Mouse (Mus musculus) heart, embryonic 11.5 days (tissue): ENCODE results near the gene Ppfia1. TPM values are rescaled to one million over a fixed set of nuclear protein-coding genes. Genes with fewer than 3 reads are reported as not detected.

Experiments
- ATAC-seq: fragments of 200-750 bp; cut with Nextera tagmentation; replicated peaks from 2 replicates; pipeline ENCODE4 v1.8.0; 2017; ENCODE audit warnings: moderate library complexity; ENCODE audit not compliant: insufficient number of reproducible peaks, low FRiP score, low TSS enrichment
- H3K27ac ChIP-seq: fragments of 300-500 bp; sonication (generic); 2 replicates; pipeline ENCODE4 v1.5.1; 2014; ENCODE audit warnings: mild to moderate bottlenecking, low read depth, low read length
- H3K27me3 ChIP-seq: fragments of 300-500 bp; sonication (generic); 2 replicates; pipeline ENCODE4 v1.6.1; 2014; ENCODE audit warnings: mild to moderate bottlenecking, low read length, mixed read lengths; ENCODE audit not compliant: control insufficient read depth, insufficient read depth
- H3K36me3 ChIP-seq: fragments of 300-500 bp; sonication (generic); 2 replicates; pipeline ENCODE4 v1.6.1; 2014; ENCODE audit warnings: mild to moderate bottlenecking, low read length, moderate library complexity, mixed read lengths; ENCODE audit not compliant: control insufficient read depth, insufficient read depth
- H3K4me1 ChIP-seq: fragments of 300-500 bp; sonication (generic); 2 replicates; pipeline ENCODE4 v1.6.1; 2014; ENCODE audit warnings: low read length; ENCODE audit not compliant: control insufficient read depth, insufficient read depth
- H3K4me2 ChIP-seq: fragments of 300-500 bp; sonication (generic); 2 replicates; pipeline ENCODE4 v1.6.1; 2014; ENCODE audit warnings: mild to moderate bottlenecking, moderate library complexity
- H3K4me3 ChIP-seq: fragments of 300-500 bp; sonication (generic); 2 replicates; pipeline ENCODE4 v1.5.1; 2014; ENCODE audit warnings: low read depth, low read length
- H3K9ac ChIP-seq: fragments of 300-500 bp; sonication (generic); 2 replicates; pipeline ENCODE4 v1.6.1; 2014; ENCODE audit warnings: mild to moderate bottlenecking, low read depth, low read length, moderate library complexity
- H3K9me3 ChIP-seq: fragments of 300-500 bp; sonication (generic); replicated peaks from 2 replicates; pipeline ENCODE4 v1.6.1; 2016; ENCODE audit warnings: low read length; ENCODE audit not compliant: control insufficient read depth
- WGBS: fragments of 180-500 bp; shearing (Covaris S2); extraction: QIAGEN DNeasy Blood & Tissue Kit; methylation state at CpG from one replicate; pipeline ENCODE4 v1.1.7; 2014; ENCODE audit not compliant: insufficient replicate concordance; 5-methylcytosine and 5-hydroxymethylcytosine counted together
- polyA plus RNA-seq: library from polyadenylated mRNA; unstranded; fragments of >200 nt; fragmentation: Nextera tagmentation; extraction: Ambion mirVana; gene quantifications from 2 replicates; pipeline ENCODE4 v1.2.1, GENCODE M21; 2014

The Ppfia1 gene
- polyA plus RNA-seq, 1 experiment from 2014 or later: 28.9 TPM

GRCm38 (mm10) chr7:144447146-144447545, 106.4 kb downstream of the Ppfia1 start:
- no peaks in the 10 kb centered on the region for H3K9me3 ChIP-seq
- no peak for ATAC-seq
- no peaks in the 10 kb centered on the region for H3K27me3 ChIP-seq
- 82% methylated on average over 3 of the region's 3 CpGs for WGBS
- H3K4me1 ChIP-seq: no peaks in the 10 kb centered on the region
- H3K4me3 ChIP-seq: no peak overlapping the region
- no peak overlapping the region for H3K27ac ChIP-seq
- H3K9ac ChIP-seq: no peak overlapping the region
- H3K4me2 ChIP-seq: no peak overlapping the region
- H3K36me3 ChIP-seq: peaks cover 42% of the 10 kb centered on the region

GRCm38 (mm10) chr7:144444788-144445187, 108.7 kb downstream of the Ppfia1 start:
- ATAC-seq: no peak
- peaks cover 49% of the 10 kb centered on the region for H3K36me3 ChIP-seq
- no peak overlapping the region for H3K9ac ChIP-seq
- H3K4me1 ChIP-seq: no peaks in the 10 kb centered on the region
- no peak overlapping the region for H3K4me3 ChIP-seq
- H3K4me2 ChIP-seq: no peak overlapping the region
- H3K27me3 ChIP-seq: no peaks in the 10 kb centered on the region
- WGBS: 93% methylated on average over 7 of the region's 7 CpGs
- H3K9me3 ChIP-seq: no peaks in the 10 kb centered on the region
- H3K27ac ChIP-seq: no peak overlapping the region

- Histone ChIP-seq H3K9ac (no peak overlapping the region), H3K4me1 (no peaks in the 10 kb centered on the region), H3K9me3 (no peaks in the 10 kb centered on the region), H3K27ac (no peak overlapping the region), H3K27me3 (no peaks in the 10 kb centered on the region), H3K4me3 (no peak overlapping the region), H3K4me2 (no peak overlapping the region), H3K36me3 (peaks cover 61% of the 10 kb centered on the region)
- ATAC-seq: no peak
- WGBS: 86% methylated on average over 4 of the region's 4 CpGs
Measured at GRCm38 (mm10) chr7:144441976-144442375, 111.6 kb downstream of the Ppfia1 start.

- Histone ChIP-seq H3K27me3 (no peaks in the 10 kb centered on the region), H3K36me3 (peaks cover 64% of the 10 kb centered on the region), H3K9ac (no peak overlapping the region), H3K27ac (no peak overlapping the region), H3K4me2 (no peak overlapping the region), H3K9me3 (no peaks in the 10 kb centered on the region), H3K4me3 (no peak overlapping the region), H3K4me1 (no peaks in the 10 kb centered on the region)
- no peak for ATAC-seq
- 92% methylated on average over 11 of the region's 11 CpGs for whole genome bisulfite sequencing
Measured at GRCm38 (mm10) chr7:144441466-144441865, 112.1 kb downstream of the Ppfia1 start.

- Histone ChIP-seq H3K4me3 (no peak overlapping the region), H3K36me3 (peaks cover 55% of the 10 kb centered on the region), H3K4me1 (no peaks in the 10 kb centered on the region), H3K9ac (no peak overlapping the region), H3K4me2 (no peak overlapping the region), H3K27ac (no peak overlapping the region), H3K27me3 (no peaks in the 10 kb centered on the region), H3K9me3 (no peaks in the 10 kb centered on the region)
- ATAC-seq: no peak
- 92% methylated on average over 7 of the region's 7 CpGs for WGBS
Measured at GRCm38 (mm10) chr7:144438811-144439210, 114.7 kb downstream of the Ppfia1 start.

- Histone ChIP-seq H3K36me3 (peaks cover 15% of the 10 kb centered on the region), H3K4me2 (no peak overlapping the region), H3K4me3 (no peak overlapping the region), H3K9me3 (no peaks in the 10 kb centered on the region), H3K4me1 (no peaks in the 10 kb centered on the region), H3K27ac (no peak overlapping the region), H3K9ac (no peak overlapping the region), H3K27me3 (no peaks in the 10 kb centered on the region)
- ATAC-seq: no peak
- WGBS: 65% methylated on average over 2 of the region's 2 CpGs
Measured at GRCm38 (mm10) chr7:144432920-144433319, 120.6 kb downstream of the Ppfia1 start.

GRCm38 (mm10) chr7:144427460-144427859, 126.1 kb downstream of the Ppfia1 start:
- Histone ChIP-seq H3K4me3 (no peak overlapping the region), H3K27me3 (0 out of 2 replicates have a peak, but pooled peaks cover 3% of the 10 kb centered on the region), H3K4me1 (no peaks in the 10 kb centered on the region), H3K9me3 (no peaks in the 10 kb centered on the region), H3K9ac (no peak overlapping the region), H3K36me3 (no peaks in the 10 kb centered on the region), H3K4me2 (no peak overlapping the region), H3K27ac (no peak overlapping the region)
- no peak for ATAC-seq
- 73% methylated on average over 3 of the region's 3 CpGs for WGBS

Other genes with a start within 250 kb of the Ppfia1 start
- gene Cttn, start 82.7 kb downstream of the Ppfia1 start, polyA plus RNA-seq: 128 and 153 TPM in 2 replicates
- gene Fadd, start 28.7 kb upstream of the Ppfia1 start, polyA plus RNA-seq: 12.0 and 12.3 TPM in 2 replicates
- gene Ano1, start 198.2 kb upstream of the Ppfia1 start, polyA plus RNA-seq: 14.3 TPM in 2 replicates